Mouse (Mus musculus): ENCODE data around the gene Ralgps1.

GRCm38 (mm10) chr2:33228551-33228950 lies 142.7 kb downstream of the Ralgps1 start:
- TF ChIP-seq CTCF (conservative IDR thresholded peaks at IDR 0.05 in 1 of 2, IDR thresholded peaks at IDR 0.05 in 1 of 2; ENCODE audit: low read depth in 2 of 2, low read length in 2 of 2) (no peak), POLR2A (IDR thresholded peaks at IDR 0.05; ENCODE audit: low read depth, low read length) (no peak), ZKSCAN1 (IDR thresholded peaks at IDR 0.05; ENCODE audit: borderline replicate concordance, low read depth, low read length) (no peak), ZC3H11A (IDR thresholded peaks at IDR 0.05; ENCODE audit: low read depth, low read length) (no peak), MAX (IDR thresholded peaks at IDR 0.05; ENCODE audit: low read length) (no peak)

All from CH12.LX (cell line).